Mouse (Mus musculus): Measurements from ENCODE around the gene Prpf40a. TPM values are rescaled to one million over a fixed set of nuclear protein-coding genes. Genes with fewer than 3 reads are reported as not detected.

Gene Prpf40a
- polyA plus RNA-seq, 1 experiment, result 252 TPM

- no peaks in the 10 kb centered on the region for H3K4me1 ChIP-seq (ENCODE audit: control insufficient read depth, insufficient read depth, low read length)
- H3K4me3 ChIP-seq (ENCODE audit: low read depth, low read length), result no peak overlapping the region
- H3K27ac ChIP-seq (ENCODE audit: insufficient read depth, low read length), result no peak overlapping the region
- no peaks in the 10 kb centered on the region for H3K27me3 ChIP-seq (ENCODE audit: control insufficient read depth, insufficient read depth, low read length, poor library complexity, severe bottlenecking)
- peaks cover 20% of the 10 kb centered on the region for H3K36me3 ChIP-seq (ENCODE audit: control insufficient read depth, insufficient read depth, low read length, poor library complexity, severe bottlenecking)
- H3K9me3 ChIP-seq (replicated peaks; ENCODE audit: control insufficient read depth, insufficient read depth, low read length, poor library complexity, severe bottlenecking), result no peaks in the 10 kb centered on the region
- H3K9ac ChIP-seq (ENCODE audit: low read depth, poor library complexity, severe bottlenecking), result no peak overlapping the region
- TF ChIP-seq POLR2A (IDR thresholded peaks at IDR 0.05; ENCODE audit: insufficient read depth, low read length), result no peak
- no peak for TF ChIP-seq EP300 (IDR thresholded peaks at IDR 0.05; ENCODE audit: insufficient read depth, low read depth, low read length)
- TF ChIP-seq CTCF (IDR thresholded peaks at IDR 0.05; ENCODE audit: low read depth, low read length), result no peak
Observed at GRCm38 (mm10) chr2:53200164-53200885, 9.2 kb upstream of the Prpf40a start.

- H3K9ac ChIP-seq (ENCODE audit: low read depth, poor library complexity, severe bottlenecking), result no peak overlapping the region
- H3K4me3 ChIP-seq (ENCODE audit: low read depth, low read length), result no peak overlapping the region
- H3K27me3 ChIP-seq (ENCODE audit: control insufficient read depth, insufficient read depth, low read length, poor library complexity, severe bottlenecking), result no peaks in the 10 kb centered on the region
- H3K9me3 ChIP-seq (replicated peaks; ENCODE audit: control insufficient read depth, insufficient read depth, low read length, poor library complexity, severe bottlenecking), result no peaks in the 10 kb centered on the region
- peaks cover 24% of the 10 kb centered on the region for H3K36me3 ChIP-seq (ENCODE audit: control insufficient read depth, insufficient read depth, low read length, poor library complexity, severe bottlenecking)
- no peaks in the 10 kb centered on the region for H3K4me1 ChIP-seq (ENCODE audit: control insufficient read depth, insufficient read depth, low read length)
- no peak overlapping the region for H3K27ac ChIP-seq (ENCODE audit: insufficient read depth, low read length)
- TF ChIP-seq POLR2A (IDR thresholded peaks at IDR 0.05; ENCODE audit: insufficient read depth, low read length) (no peak), CTCF (IDR thresholded peaks at IDR 0.05; ENCODE audit: low read depth, low read length) (no peak), EP300 (IDR thresholded peaks at IDR 0.05; ENCODE audit: insufficient read depth, low read depth, low read length) (no peak)
Observed at GRCm38 (mm10) chr2:53199203-53199602, 8.1 kb upstream of the Prpf40a start.

- Histone ChIP-seq H3K9ac (ENCODE audit: low read depth, poor library complexity, severe bottlenecking) (no peak overlapping the region), H3K27me3 (ENCODE audit: control insufficient read depth, insufficient read depth, low read length, poor library complexity, severe bottlenecking) (no peaks in the 10 kb centered on the region), H3K36me3 (ENCODE audit: control insufficient read depth, insufficient read depth, low read length, poor library complexity, severe bottlenecking) (peaks cover 24% of the 10 kb centered on the region), H3K9me3 (replicated peaks; ENCODE audit: control insufficient read depth, insufficient read depth, low read length, poor library complexity, severe bottlenecking) (no peaks in the 10 kb centered on the region), H3K27ac (ENCODE audit: insufficient read depth, low read length) (peak overlapping the region; percentile 50), H3K4me3 (ENCODE audit: low read depth, low read length) (no peak overlapping the region), H3K4me1 (ENCODE audit: control insufficient read depth, insufficient read depth, low read length) (no peaks in the 10 kb centered on the region)
- TF ChIP-seq CTCF (IDR thresholded peaks at IDR 0.05; ENCODE audit: low read depth, low read length) (no peak), POLR2A (IDR thresholded peaks at IDR 0.05; ENCODE audit: insufficient read depth, low read length) (no peak), EP300 (IDR thresholded peaks at IDR 0.05; ENCODE audit: insufficient read depth, low read depth, low read length) (no peak)
Observed at GRCm38 (mm10) chr2:53196431-53196830, 5.3 kb upstream of the Prpf40a start.

GRCm38 (mm10) chr2:53192386-53192785 is 1.3 kb upstream of the Prpf40a start:
- no peaks in the 10 kb centered on the region for H3K4me1 ChIP-seq (ENCODE audit: control insufficient read depth, insufficient read depth, low read length)
- H3K9ac ChIP-seq (ENCODE audit: low read depth, poor library complexity, severe bottlenecking), result peak overlapping the region; percentile 91
- no peaks in the 10 kb centered on the region for H3K9me3 ChIP-seq (replicated peaks; ENCODE audit: control insufficient read depth, insufficient read depth, low read length, poor library complexity, severe bottlenecking)
- H3K36me3 ChIP-seq (ENCODE audit: control insufficient read depth, insufficient read depth, low read length, poor library complexity, severe bottlenecking), result peaks cover 24% of the 10 kb centered on the region
- H3K4me3 ChIP-seq (ENCODE audit: low read depth, low read length), result peak overlapping the region; percentile 63
- no peaks in the 10 kb centered on the region for H3K27me3 ChIP-seq (ENCODE audit: control insufficient read depth, insufficient read depth, low read length, poor library complexity, severe bottlenecking)
- H3K27ac ChIP-seq (ENCODE audit: insufficient read depth, low read length), result no peak overlapping the region
- no peak for TF ChIP-seq CTCF (IDR thresholded peaks at IDR 0.05; ENCODE audit: low read depth, low read length)
- no peak for TF ChIP-seq EP300 (IDR thresholded peaks at IDR 0.05; ENCODE audit: insufficient read depth, low read depth, low read length)
- TF ChIP-seq POLR2A (IDR thresholded peaks at IDR 0.05; ENCODE audit: insufficient read depth, low read length), result no peak

GRCm38 (mm10) chr2:53191523-53192220 is 588 bp upstream of the Prpf40a start, which contains the start of gene Arl6ip6:
TSS of gene Arl6ip6 (plus strand) at chr2:53191726.
- Histone ChIP-seq H3K9ac (ENCODE audit: low read depth, poor library complexity, severe bottlenecking) (peak within 1 kb of the TSS; percentile 91), H3K4me3 (ENCODE audit: low read depth, low read length) (peak within 1 kb of the TSS; percentile 100), H3K4me1 (ENCODE audit: control insufficient read depth, insufficient read depth, low read length) (no peaks in the 10 kb centered on the region), H3K36me3 (ENCODE audit: control insufficient read depth, insufficient read depth, low read length, poor library complexity, severe bottlenecking) (peaks cover 24% of the 10 kb centered on the region), H3K9me3 (replicated peaks; ENCODE audit: control insufficient read depth, insufficient read depth, low read length, poor library complexity, severe bottlenecking) (no peaks in the 10 kb centered on the region), H3K27ac (ENCODE audit: insufficient read depth, low read length) (peak within 1 kb of the TSS; percentile 85), H3K27me3 (ENCODE audit: control insufficient read depth, insufficient read depth, low read length, poor library complexity, severe bottlenecking) (no peaks in the 10 kb centered on the region)
- TF ChIP-seq EP300 (IDR thresholded peaks at IDR 0.05; ENCODE audit: insufficient read depth, low read depth, low read length) (no peak), POLR2A (IDR thresholded peaks at IDR 0.05; ENCODE audit: insufficient read depth, low read length) (peak; percentile 41), CTCF (IDR thresholded peaks at IDR 0.05; ENCODE audit: low read depth, low read length) (no peak)

GRCm38 (mm10) chr2:53189811-53190210 is 1.3 kb downstream of the Prpf40a start:
- H3K4me1 ChIP-seq (ENCODE audit: control insufficient read depth, insufficient read depth, low read length), result no peaks in the 10 kb centered on the region
- no peaks in the 10 kb centered on the region for H3K9me3 ChIP-seq (replicated peaks; ENCODE audit: control insufficient read depth, insufficient read depth, low read length, poor library complexity, severe bottlenecking)
- TF ChIP-seq POLR2A (IDR thresholded peaks at IDR 0.05; ENCODE audit: insufficient read depth, low read length) (no peak), EP300 (IDR thresholded peaks at IDR 0.05; ENCODE audit: insufficient read depth, low read depth, low read length) (no peak), CTCF (IDR thresholded peaks at IDR 0.05; ENCODE audit: low read depth, low read length) (no peak)
- peaks cover 10% of the 10 kb centered on the region for H3K36me3 ChIP-seq (ENCODE audit: control insufficient read depth, insufficient read depth, low read length, poor library complexity, severe bottlenecking)
- no peaks in the 10 kb centered on the region for H3K27me3 ChIP-seq (ENCODE audit: control insufficient read depth, insufficient read depth, low read length, poor library complexity, severe bottlenecking)
- peak overlapping the region; percentile 91; the same call in 1 of the 2 replicates for H3K9ac ChIP-seq (ENCODE audit: low read depth, poor library complexity, severe bottlenecking)
- H3K4me3 ChIP-seq (ENCODE audit: low read depth, low read length), result peak overlapping the region; percentile 65
- no peak overlapping the region for H3K27ac ChIP-seq (ENCODE audit: insufficient read depth, low read length)

Measured in ES-Bruce4 (cell line).